Mouse (Mus musculus) olfactory bulb, adult 2 months (tissue): ENCODE results near the gene Nomo1.

Source experiments
- CTCF ChIP-seq: fragments of 200-500 bp; IDR thresholded peaks from 2 replicates; pipeline ENCODE4 v1.5.1; 2012; ENCODE audit warnings: low read depth, mild to moderate bottlenecking, low read length, moderate library complexity; ENCODE audit not compliant: insufficient read depth
- POLR2A ChIP-seq: fragments of 200-500 bp; IDR thresholded peaks from 2 replicates; pipeline ENCODE4 v1.6.1; 2012; ENCODE audit warnings: mild to moderate bottlenecking, low read depth, low read length, moderate library complexity; ENCODE audit not compliant: insufficient read depth

GRCm38 (mm10) chr7:46129463-46130179 lies 96.1 kb downstream of the Nomo1 start:
- TF ChIP-seq POLR2A (no peak), CTCF (no peak)
